Mouse (Mus musculus) embryonic fibroblast, embryonic 13.5 days (primary cell): ENCODE measurements around the gene Tnfsf15. TPM values are rescaled to one million over a fixed set of nuclear protein-coding genes. Genes with fewer than 3 reads are reported as not detected.

Source experiments
- H3K27ac ChIP-seq: 2 replicates; pipeline ENCODE4 v1.5.1; 2012; ENCODE audit warnings: low read length, control low read depth, inconsistent platforms; ENCODE audit not compliant: insufficient read depth
- H3K4me1 ChIP-seq: 2 replicates; pipeline ENCODE4 v1.6.1; 2011; ENCODE audit warnings: low read length; ENCODE audit not compliant: control insufficient read depth, insufficient read depth
- H3K4me3 ChIP-seq: 2 replicates; pipeline ENCODE4 v1.5.1; 2011; ENCODE audit warnings: mild to moderate bottlenecking, control low read depth, low read length; ENCODE audit not compliant: insufficient read depth
- CTCF ChIP-seq: IDR thresholded peaks from 2 replicates; pipeline ENCODE4 v1.5.1; 2011; ENCODE audit warnings: mild to moderate bottlenecking, control low read depth, low read length, moderate library complexity, borderline replicate concordance; ENCODE audit not compliant: insufficient read depth
- POLR2A ChIP-seq: IDR thresholded peaks from 2 replicates; pipeline ENCODE4 v1.6.1; 2011; ENCODE audit warnings: low read depth, mild to moderate bottlenecking, control low read depth, low read length, moderate library complexity
- polyA plus RNA-seq: library from polyadenylated mRNA; stranded (reverse); fragments of >200 nt; gene quantifications from 2 replicates; pipeline ENCODE4 v1.2.4, GENCODE M21; 2011; ENCODE audit warnings: low read depth; ENCODE audit not compliant: missing spikeins, insufficient read length

The Tnfsf15 gene
- polyA plus RNA-seq, 1 experiment: 3.3 TPM

DNA sequence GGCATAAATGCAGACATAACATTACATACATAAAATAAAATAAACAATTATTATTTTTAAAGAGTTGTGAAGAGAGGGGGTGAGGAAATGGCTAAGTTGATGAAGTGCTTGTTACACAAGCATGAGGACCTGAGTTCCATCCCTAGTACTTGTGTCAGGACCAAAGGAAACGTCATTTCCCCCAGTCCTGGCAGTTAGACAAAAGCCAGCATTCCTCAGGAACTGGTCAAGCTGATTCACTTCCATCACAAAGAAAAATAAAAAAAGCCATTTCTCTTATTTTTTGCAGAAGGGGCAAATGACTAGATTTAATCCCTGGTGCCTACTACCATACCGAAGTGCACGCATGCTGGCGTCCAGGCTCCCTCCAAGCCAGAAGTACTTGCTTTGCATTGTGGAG lies 48.0 kb downstream of the Tnfsf15 start:
- Histone ChIP-seq H3K27ac (no peak overlapping the region), H3K4me1 (0 out of 2 replicates have a peak, but pooled peaks cover 6% of the 10 kb centered on the region), H3K4me3 (no peak overlapping the region)
- no peak for TF ChIP-seq CTCF
- no peak for TF ChIP-seq POLR2A

DNA sequence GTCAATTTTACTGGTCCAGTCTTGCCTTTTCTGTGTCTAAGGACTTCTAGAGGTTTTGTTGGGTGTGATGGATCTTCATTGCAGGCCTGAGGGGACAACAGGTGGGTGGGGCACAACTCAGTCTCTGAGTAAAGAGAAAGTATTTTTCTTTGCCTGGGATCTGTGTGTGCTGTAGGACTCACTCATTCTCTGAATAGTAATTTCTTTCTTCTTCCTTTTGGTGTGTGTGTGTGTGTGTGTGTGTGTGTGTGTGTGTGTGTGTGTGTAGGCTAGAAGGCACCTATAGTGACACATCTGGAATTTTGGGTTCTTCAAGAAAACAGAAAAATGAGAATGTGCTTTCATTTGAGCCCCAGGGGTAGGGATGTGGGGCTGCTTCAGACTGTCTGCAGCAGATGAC lies 52.6 kb downstream of the Tnfsf15 start:
- Histone ChIP-seq H3K27ac (no peak overlapping the region), H3K4me1 (0 out of 2 replicates have a peak, but pooled peaks cover 4% of the 10 kb centered on the region), H3K4me3 (no peak overlapping the region)
- no peak for TF ChIP-seq POLR2A
- TF ChIP-seq CTCF: no peak

DNA sequence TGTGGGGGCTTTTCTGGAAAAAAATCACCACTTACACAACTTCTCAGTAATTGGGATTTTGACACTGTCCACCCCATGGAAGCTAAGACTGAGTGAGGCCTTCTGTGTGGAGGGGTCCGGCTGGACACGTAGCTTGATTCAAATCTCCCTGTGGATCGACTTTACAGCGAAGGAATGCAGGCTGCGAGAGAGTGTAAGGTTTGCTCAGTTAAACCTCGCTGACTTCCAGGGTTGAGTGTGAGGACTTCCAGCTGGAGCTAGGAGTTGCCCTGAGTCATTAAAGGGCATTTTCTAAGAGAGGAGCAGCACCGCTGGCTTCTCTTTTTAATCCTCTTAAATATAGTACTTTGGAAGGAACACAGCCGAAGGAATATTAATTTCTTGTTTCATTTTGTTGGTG lies 57.5 kb downstream of the Tnfsf15 start:
- TF ChIP-seq CTCF: no peak
- TF ChIP-seq POLR2A: no peak
- no peaks in the 10 kb centered on the region; the same call in 1 of the 2 replicates for H3K4me1 ChIP-seq
- H3K4me3 ChIP-seq: no peak overlapping the region
- H3K27ac ChIP-seq: no peak overlapping the region

DNA sequence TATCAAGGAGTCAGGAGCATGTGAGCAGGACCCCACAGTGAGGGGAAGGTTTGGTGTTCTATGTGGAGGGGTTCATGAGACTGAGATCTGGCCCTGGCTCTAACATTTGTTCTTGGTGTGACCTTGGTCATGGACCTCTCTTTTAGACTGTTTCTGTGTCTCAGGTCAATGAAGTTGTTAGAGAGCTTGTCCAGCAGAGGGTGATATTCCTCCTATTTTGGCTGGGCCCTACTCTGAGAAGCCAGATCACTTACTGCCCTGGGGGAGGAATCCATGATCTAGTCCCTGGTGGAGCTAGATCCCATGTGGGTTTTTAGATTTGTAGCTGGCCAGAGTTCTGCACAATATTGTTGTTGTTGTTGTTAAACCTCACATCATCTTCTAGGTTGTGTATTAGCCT lies 58.8 kb downstream of the Tnfsf15 start:
- Histone ChIP-seq H3K4me1 (no peaks in the 10 kb centered on the region; the same call in 1 of the 2 replicates), H3K27ac (no peak overlapping the region)
- TF ChIP-seq CTCF: no peak
- no peak for TF ChIP-seq POLR2A

DNA sequence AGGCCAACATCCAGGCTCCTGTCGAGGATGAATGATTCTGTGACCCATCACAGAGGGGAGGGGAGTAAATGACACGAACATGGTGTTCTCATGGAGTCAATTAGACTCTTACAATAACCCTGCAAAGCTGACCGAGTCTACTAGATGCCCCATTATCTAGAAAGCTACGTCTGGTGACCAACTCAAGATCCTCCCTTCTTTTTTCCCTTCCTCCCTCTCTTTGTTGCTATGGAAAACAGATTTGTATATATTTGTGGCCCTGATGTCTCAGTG lies 59.7 kb downstream of the Tnfsf15 start:
- H3K4me1 ChIP-seq: no peaks in the 10 kb centered on the region; the same call in 1 of the 2 replicates

More for the DNA sequence above, 58.8 kb downstream of the Tnfsf15 start:
- H3K4me3 ChIP-seq: no peak overlapping the region

DNA sequence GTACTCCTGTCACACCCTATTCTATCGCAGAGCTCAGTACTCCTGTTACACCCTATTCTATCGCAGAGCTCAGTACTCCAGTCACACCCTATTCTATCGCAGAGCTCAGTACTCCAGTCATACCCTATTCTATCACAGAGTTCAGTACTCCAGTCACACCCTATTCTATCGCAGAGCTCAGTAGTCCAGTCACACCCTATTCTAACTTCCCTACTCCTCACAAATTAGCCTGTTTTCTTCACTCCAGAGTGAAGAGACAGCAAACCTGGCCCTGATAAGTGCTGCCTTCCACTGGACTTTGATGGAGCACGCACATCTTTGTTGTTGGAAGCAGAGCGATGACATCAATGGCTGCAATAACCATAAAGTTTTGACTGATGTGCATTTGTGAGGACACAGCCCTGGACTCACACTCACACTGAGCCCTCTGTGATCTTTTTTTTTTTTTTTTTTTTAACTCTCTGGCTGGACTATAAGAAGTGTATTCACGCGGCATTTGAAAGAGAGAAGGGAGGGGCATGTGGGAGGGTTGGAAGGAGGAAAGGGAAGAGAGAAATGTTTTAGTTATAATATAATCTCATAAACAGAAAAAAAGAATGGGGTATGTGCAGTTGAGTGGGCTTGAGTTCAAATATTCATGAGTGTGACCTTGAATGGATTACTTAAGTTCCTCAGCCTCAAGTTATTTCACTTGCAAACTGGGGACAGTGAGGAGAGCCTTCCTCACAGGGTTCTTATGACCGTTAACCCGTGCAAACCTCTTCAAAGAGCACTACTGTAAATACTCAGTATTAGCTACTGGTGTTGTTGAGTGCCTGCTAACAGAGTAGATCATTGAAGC lies 60.3 kb downstream of the Tnfsf15 start:
- Histone ChIP-seq H3K4me1 (no peaks in the 10 kb centered on the region; the same call in 1 of the 2 replicates), H3K27ac (no peak overlapping the region), H3K4me3 (no peak overlapping the region)
- TF ChIP-seq POLR2A: no peak
- no peak for TF ChIP-seq CTCF

More for the DNA sequence above, 59.7 kb downstream of the Tnfsf15 start:
- Histone ChIP-seq H3K4me3 (no peak overlapping the region), H3K27ac (no peak overlapping the region)
- no peak for TF ChIP-seq POLR2A

DNA sequence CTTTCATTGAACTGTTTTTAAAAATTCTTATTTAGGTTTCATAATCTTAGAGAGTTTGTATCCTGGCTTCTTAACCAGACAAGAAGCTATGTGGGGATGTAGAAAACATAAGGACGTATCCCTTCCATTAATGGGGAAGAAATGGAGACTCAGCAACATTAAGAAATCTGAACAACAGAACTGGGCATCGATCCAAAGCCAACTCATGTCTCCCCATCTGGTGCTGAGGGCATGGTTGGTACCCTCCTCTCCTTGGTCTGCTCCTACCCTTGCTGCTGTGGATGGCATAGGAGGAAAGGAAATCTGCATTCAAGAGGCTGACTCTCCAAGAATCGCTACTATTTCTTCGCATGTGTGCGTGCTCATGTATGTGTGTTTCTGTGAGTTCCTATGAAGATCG lies 61.2 kb downstream of the Tnfsf15 start:
- H3K4me3 ChIP-seq: no peak overlapping the region
- TF ChIP-seq POLR2A (no peak), CTCF (no peak)
- H3K27ac ChIP-seq: no peak overlapping the region
- no peaks in the 10 kb centered on the region; the same call in 1 of the 2 replicates for H3K4me1 ChIP-seq

DNA sequence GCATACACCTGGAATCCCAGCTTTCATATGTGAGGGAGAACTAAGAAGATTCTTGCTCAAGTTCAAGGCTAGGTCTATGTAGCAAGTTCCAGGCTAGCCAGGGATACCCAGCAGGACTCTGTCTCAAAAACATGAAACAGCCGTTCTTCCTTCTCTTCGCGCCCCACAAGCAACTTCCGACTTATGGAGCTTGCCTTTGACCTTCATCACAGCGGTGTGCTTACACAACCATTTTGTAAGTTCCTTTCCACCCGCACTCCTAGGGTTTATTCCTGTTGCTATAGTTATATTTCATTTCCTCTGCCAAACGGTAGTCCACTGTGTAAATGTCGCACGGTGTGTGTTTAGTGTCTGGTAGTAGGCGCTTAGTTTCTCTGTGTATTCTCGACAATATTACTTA lies 61.9 kb downstream of the Tnfsf15 start:
- Histone ChIP-seq H3K4me1 (no peaks in the 10 kb centered on the region; the same call in 1 of the 2 replicates), H3K4me3 (no peak overlapping the region), H3K27ac (no peak overlapping the region)
- TF ChIP-seq CTCF (no peak), POLR2A (no peak)

DNA sequence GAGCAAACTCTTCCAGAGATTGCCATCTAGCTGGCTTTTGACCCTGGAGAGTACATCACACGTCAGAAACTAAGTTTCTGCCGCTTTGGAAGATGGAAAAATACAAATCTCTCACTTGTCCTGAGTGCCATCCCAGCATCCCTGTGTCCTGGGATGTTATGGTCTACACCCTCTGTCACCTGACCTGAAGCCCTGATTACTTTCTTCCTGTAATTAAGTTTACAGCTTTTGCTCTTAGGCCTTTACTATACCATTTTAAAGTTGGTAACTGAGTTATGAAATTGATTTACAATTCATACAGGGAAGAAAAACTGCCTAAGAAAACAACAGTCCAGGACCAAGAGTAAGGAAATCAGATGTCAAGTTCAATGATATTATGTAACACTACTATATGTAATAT lies 62.5 kb downstream of the Tnfsf15 start:
- H3K27ac ChIP-seq: no peak overlapping the region
- TF ChIP-seq CTCF (no peak), POLR2A (no peak)

DNA sequence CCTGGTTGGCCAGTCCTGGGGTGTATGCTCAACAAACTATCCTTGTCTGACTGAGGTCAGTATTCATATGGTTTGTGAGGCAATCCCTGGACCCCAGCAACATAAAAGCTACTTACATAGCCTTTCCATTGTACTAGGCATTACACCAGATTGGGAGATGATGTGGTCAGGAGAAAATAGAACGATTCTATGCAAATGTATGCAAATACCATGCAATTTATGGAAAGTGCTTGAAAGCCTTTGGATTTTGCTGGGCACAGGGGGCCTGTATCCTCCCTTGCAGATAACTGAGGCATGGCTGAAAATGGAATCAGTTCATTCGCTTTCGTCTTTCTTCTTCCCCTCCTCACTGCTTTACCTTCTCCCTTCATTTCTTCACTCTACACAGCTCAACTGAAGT lies 63.4 kb downstream of the Tnfsf15 start:
- Histone ChIP-seq H3K27ac (no peak overlapping the region), H3K4me1 (no peaks in the 10 kb centered on the region; the same call in 1 of the 2 replicates), H3K4me3 (no peak overlapping the region)
- no peak for TF ChIP-seq POLR2A

More for the DNA sequence above, 62.5 kb downstream of the Tnfsf15 start:
- H3K4me1 ChIP-seq: no peaks in the 10 kb centered on the region; the same call in 1 of the 2 replicates
- no peak overlapping the region for H3K4me3 ChIP-seq

Other genes with a start within 250 kb of the Tnfsf15 start
- gene Whrn, start 249.1 kb downstream of the Tnfsf15 start, polyA plus RNA-seq: 6.1 and 7.5 TPM in 2 replicates
- 181 and 213 TPM in 2 replicates for gene Atp6v1g1, start 200.3 kb downstream of the Tnfsf15 start, polyA plus RNA-seq
- 4.8 and 5.2 TPM in 2 replicates for gene Tmem268, start 186.3 kb downstream of the Tnfsf15 start, polyA plus RNA-seq
- gene Gm11213, start 139.9 kb downstream of the Tnfsf15 start, polyA plus RNA-seq: not detected in 2 replicates
- not detected in 2 replicates for gene Tex48, start 122.7 kb downstream of the Tnfsf15 start, polyA plus RNA-seq
- not detected in 2 replicates for gene Gm11214, start 81.7 kb downstream of the Tnfsf15 start, polyA plus RNA-seq
- 0.25 and 0.90 TPM in 2 replicates for gene Tnfsf8, start 116.2 kb upstream of the Tnfsf15 start, polyA plus RNA-seq